25 mouse cellular contexts compared by ENCODE assay signal in the genomic region with DNA sequence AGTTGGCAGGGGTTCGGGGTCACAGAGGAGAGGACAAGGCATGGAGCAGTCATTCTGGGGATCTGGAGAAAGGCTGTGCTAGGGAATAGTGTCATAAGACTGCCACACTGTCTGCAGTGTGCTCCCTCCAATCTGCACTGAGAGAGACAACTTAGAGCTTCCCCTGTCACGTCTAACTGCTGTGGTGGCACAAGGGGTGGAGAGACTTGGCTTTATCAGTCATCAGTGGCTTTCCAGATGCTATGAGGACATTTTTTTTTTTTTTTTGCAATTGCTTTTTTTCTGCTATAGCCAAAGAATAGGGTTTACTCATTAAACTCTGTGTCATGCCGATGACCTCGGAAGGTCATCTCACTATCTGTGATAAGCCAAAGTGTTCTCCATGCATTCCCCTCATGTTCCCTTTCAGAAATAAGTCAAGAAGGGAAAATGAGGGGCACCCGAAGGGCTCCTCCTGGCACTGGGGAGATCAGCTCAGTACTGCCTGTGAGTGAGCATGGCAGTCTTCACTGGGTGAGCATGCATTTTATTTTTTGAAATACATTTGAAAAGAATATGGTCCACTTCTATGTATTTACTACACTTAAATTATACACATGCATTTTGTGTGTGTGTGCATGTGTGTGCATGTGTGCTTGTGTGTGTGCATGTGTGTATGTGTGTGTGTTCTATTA. TPM values are rescaled to one million over a fixed set of nuclear protein-coding genes. Genes with fewer than 3 reads are reported as not detected.
DNase-seq lines count a peak whose midpoint lies in the region; ATAC-seq lines count a peak whose summit lies in the region.
"Had no signal": no experiment of that assay in that cellular context is flagged by ENCODE, and none has a peak within 500 bp of the region (broad histone marks: within the 10 kb centered on the region; RNA-seq: fewer than 3 reads in every experiment).

No protein-coding gene starts in this region.

- WGBS in liver, embryonic 15.5 days (ENCODE audit: insufficient replicate concordance), result 41% methylated on average over 5 of the region's 5 CpGs
- WGBS in intestine, embryonic 15.5 days, result 82% methylated on average over 5 of the region's 5 CpGs
- WGBS in forebrain, embryonic 13.5 days, result 87% methylated on average over 5 of the region's 5 CpGs

- peak overlapping the region; percentile 32; the same call in 1 of the 2 replicates for H3K9ac ChIP-seq in liver, embryonic 15.5 days
- no peak overlapping the region for H3K9ac ChIP-seq in intestine, embryonic 15.5 days
- no peak overlapping the region for H3K9ac ChIP-seq in forebrain, embryonic 13.5 days
- H3K9ac ChIP-seq: heart, embryonic 12.5 days; hindbrain, embryonic 13.5 days; neural tube, embryonic 15.5 days had no signal

- peak overlapping the region; percentile 70 for H3K27ac ChIP-seq in liver, embryonic 15.5 days (replicated peaks)
- no peak overlapping the region for H3K27ac ChIP-seq in intestine, embryonic 15.5 days
- no peak overlapping the region for H3K27ac ChIP-seq in forebrain, embryonic 13.5 days
- H3K27ac ChIP-seq: forebrain, embryonic 10.5 days; hindbrain, embryonic 13.5 days; neural tube, embryonic 15.5 days had no signal

- H3K4me1 ChIP-seq in liver, embryonic 15.5 days (replicated peaks), result peaks cover 39% of the 10 kb centered on the region
- H3K4me1 ChIP-seq in intestine, embryonic 15.5 days (replicated peaks), result no peaks in the 10 kb centered on the region
- no peaks in the 10 kb centered on the region for H3K4me1 ChIP-seq in forebrain, embryonic 13.5 days
- H3K4me1 ChIP-seq: neural tube, embryonic 15.5 days had no signal

- no peak overlapping the region for H3K4me3 ChIP-seq in liver, embryonic 15.5 days (replicated peaks)
- no peak overlapping the region for H3K4me3 ChIP-seq in intestine, embryonic 15.5 days (replicated peaks)
- no peak overlapping the region for H3K4me3 ChIP-seq in forebrain, embryonic 13.5 days
- H3K4me3 ChIP-seq: forebrain, embryonic 10.5 days; heart, embryonic 12.5 days; hindbrain, embryonic 13.5 days; megakaryocyte, embryonic 14.5 days; neural tube, embryonic 15.5 days had no signal

- peak; percentile 18 for DNase-seq in heart, adult 11 months
- DNase-seq in heart, adult 9 months (ENCODE audit: low spot score in 2 of 2), result no peak
- DNase-seq in lung, postnatal 14 days, result no peak
- DNase-seq: cerebellum, adult 9-11 months; embryo, embryonic 11 days; heart, postnatal 14 days; layer of hippocampus, postnatal 36 days; spleen, adult 18-20 months; thymus, postnatal 4 days had no signal

- no peaks in the 10 kb centered on the region for H3K27me3 ChIP-seq in liver, embryonic 15.5 days
- H3K27me3 ChIP-seq in intestine, embryonic 15.5 days (replicated peaks), result no peaks in the 10 kb centered on the region
- H3K27me3 ChIP-seq in forebrain, embryonic 13.5 days, result no peaks in the 10 kb centered on the region
- H3K27me3 ChIP-seq: CH12.LX; heart, embryonic 12.5 days; hindbrain, embryonic 13.5 days; megakaryocyte, embryonic 14.5 days; neural tube, embryonic 15.5 days had no signal

- H3K4me2 ChIP-seq in liver, embryonic 15.5 days, result peak overlapping the region; percentile 24; the same call in 1 of the 2 replicates
- H3K4me2 ChIP-seq in intestine, embryonic 15.5 days (replicated peaks), result no peak overlapping the region
- H3K4me2 ChIP-seq in forebrain, embryonic 13.5 days, result no peak overlapping the region
- H3K4me2 ChIP-seq: heart, embryonic 12.5 days; hindbrain, embryonic 13.5 days; neural tube, embryonic 15.5 days had no signal

- peak; percentile 57 for ATAC-seq in erythroid progenitor cell, adult 5-6 weeks (replicated peaks; ENCODE audit: low FRiP score, poor library complexity, severe bottlenecking)
- ATAC-seq in liver, embryonic 15.5 days (ENCODE audit: insufficient read depth), result peak; percentile 78
- no peak for ATAC-seq in intestine, embryonic 15.5 days
- no peak for ATAC-seq in forebrain, embryonic 13.5 days
- ATAC-seq: lung, postnatal 0 days; midbrain, embryonic 16.5 days had no signal

- H3K9me3 ChIP-seq in liver, embryonic 15.5 days (replicated peaks), result no peaks in the 10 kb centered on the region
- no peaks in the 10 kb centered on the region for H3K9me3 ChIP-seq in intestine, embryonic 15.5 days
- no peaks in the 10 kb centered on the region for H3K9me3 ChIP-seq in forebrain, embryonic 13.5 days (replicated peaks)
- H3K9me3 ChIP-seq: forebrain, embryonic 10.5 days; heart, embryonic 12.5 days; hindbrain, embryonic 13.5 days; megakaryocyte, embryonic 14.5 days; neural tube, embryonic 15.5 days had no signal

- H3K36me3 ChIP-seq in liver, embryonic 15.5 days (replicated peaks), result no peaks in the 10 kb centered on the region
- H3K36me3 ChIP-seq in intestine, embryonic 15.5 days, result no peaks in the 10 kb centered on the region
- peaks cover 26% of the 10 kb centered on the region for H3K36me3 ChIP-seq in forebrain, embryonic 13.5 days (ENCODE audit: poor library complexity, severe bottlenecking)

RNA-seq across cellular contexts. Expression of a gene that starts 55.1 kb away (rescaled TPM):
- 14.1 and 18.0 TPM in 2 replicates for total RNA-seq in erythroid progenitor cell, adult 5-6 weeks (2015; ENCODE audit: low replicate concordance)
- total RNA-seq in erythroid progenitor cell, adult 5-6 weeks (2017; ENCODE audit: low replicate concordance), result 13.7 and 15.4 TPM in 2 replicates
- polyA plus RNA-seq in liver, embryonic 15.5 days (2015; fragmentation: Nextera tagmentation; extraction: Ambion mirVana), result 7.4 and 9.1 TPM in 2 replicates
- 16.9 and 20.2 TPM in 2 replicates for polyA plus RNA-seq in intestine, embryonic 15.5 days (2015; fragmentation: Nextera tagmentation; extraction: Ambion mirVana)
- 22.0 and 24.0 TPM in 2 replicates for polyA plus RNA-seq in forebrain, embryonic 13.5 days (2015; fragmentation: Nextera tagmentation; extraction: Ambion mirVana)

RNA-seq across cellular contexts. Expression of a gene that starts 55.8 kb away (rescaled TPM):
- not detected in 2 replicates for total RNA-seq in erythroid progenitor cell, adult 5-6 weeks (2015; ENCODE audit: low replicate concordance)
- total RNA-seq in erythroid progenitor cell, adult 5-6 weeks (2017; ENCODE audit: low replicate concordance), result 0.13 TPM in 1 of 2 replicates, not detected in the other
- not detected in 2 replicates for polyA plus RNA-seq in liver, embryonic 15.5 days (2015; fragmentation: Nextera tagmentation; extraction: Ambion mirVana)
- polyA plus RNA-seq in intestine, embryonic 15.5 days (2015; fragmentation: Nextera tagmentation; extraction: Ambion mirVana), result 0.03 TPM in 1 of 2 replicates, not detected in the other
- polyA plus RNA-seq in forebrain, embryonic 13.5 days (2015; fragmentation: Nextera tagmentation; extraction: Ambion mirVana), result 0.15 and 0.21 TPM in 2 replicates
- total RNA-seq: gastrocnemius, adult 18-20 months had no signal
- polyA plus RNA-seq: kidney, embryonic 14.5 days; large intestine, adult 2 months; stomach, embryonic 14.5 days had no signal

Comparison
In these comparisons a context has a peak if more than half of its experiments do, and no peak if none do; other contexts are left out.
1. ATAC-seq: peak in erythroid progenitor cell, adult 5-6 weeks (single experiment) and liver, embryonic 15.5 days (single experiment); none in intestine, embryonic 15.5 days (single experiment) and forebrain, embryonic 13.5 days (single experiment).